Mouse (Mus musculus) thymus, postnatal 14 days (tissue): ENCODE measurements around the gene Mob2.

Source experiments
- DNase-seq: peaks from one replicate; pipeline ENCODE4 v3.0.0; 2021

The Mob2 gene

DNA sequence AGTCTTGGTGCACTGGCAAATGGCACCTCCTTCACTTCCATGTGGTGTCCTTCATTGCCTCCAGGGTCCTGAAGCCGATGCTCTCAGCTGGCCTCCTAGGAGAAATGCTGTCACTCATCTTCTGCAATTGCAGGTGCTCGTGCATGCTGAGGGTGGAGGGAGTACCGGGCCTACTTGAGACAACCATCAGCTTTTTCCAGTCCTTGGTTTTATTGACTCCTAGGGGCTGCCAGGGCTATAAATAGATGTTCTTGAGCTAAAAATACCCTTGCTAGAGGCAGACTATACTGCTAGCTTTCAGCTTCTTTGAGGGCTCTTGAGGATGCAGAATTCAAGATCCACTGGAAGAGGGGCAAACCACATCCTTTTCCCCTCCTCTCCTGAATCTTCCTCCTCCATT is 16.3 kb upstream of the Mob2 start:
- DNase-seq = no peak

- DNase-seq = no peak
These were observed 13.5 kb upstream of the Mob2 start for GRCm38 (mm10) chr7:142074146-142074886.

GRCm38 (mm10) chr7:142071717-142072116 is 10.9 kb upstream of the Mob2 start:
- no peak for DNase-seq

DNA sequence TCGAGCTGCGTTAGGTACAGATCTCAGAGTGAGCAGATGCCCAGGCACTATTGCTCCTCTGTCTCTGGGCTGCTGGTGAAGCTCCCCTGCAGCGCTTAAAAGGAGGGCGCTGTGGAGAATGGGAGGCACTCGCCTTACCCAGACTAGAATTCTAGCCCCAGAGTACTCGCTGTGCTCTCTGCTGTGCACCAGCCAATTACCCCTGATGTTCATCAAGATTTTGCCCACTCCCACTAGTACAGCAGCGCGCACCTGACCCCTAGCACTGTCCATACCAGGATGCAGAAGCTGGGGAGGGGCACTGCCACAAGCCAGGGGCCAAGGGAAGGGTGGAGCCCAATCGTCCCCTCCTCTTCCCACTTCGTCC is 10.3 kb upstream of the Mob2 start:
- DNase-seq = no peak

GRCm38 (mm10) chr7:142070458-142071211 is 9.8 kb upstream of the Mob2 start:
- DNase-seq = peak; percentile 68

DNA sequence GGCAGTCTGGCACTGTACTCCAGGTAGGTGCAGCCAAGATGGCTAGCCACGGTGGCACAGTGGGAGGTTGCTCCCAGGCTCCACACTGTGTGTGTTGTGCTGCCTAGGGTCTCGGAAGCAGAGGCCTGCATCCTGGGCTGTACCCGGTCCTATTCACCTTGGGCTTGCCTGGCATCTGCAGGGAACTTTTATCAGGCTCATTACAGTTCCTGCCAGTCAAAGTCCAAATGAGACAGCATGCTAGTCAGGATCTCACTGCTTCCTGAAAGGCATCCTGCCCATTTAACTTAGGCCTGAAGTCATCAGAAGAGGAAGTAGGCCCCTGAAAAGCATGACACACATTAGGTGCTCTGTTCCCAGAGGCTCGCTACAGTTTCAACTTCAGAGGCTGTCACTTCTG is 7.6 kb upstream of the Mob2 start:
- DNase-seq = no peak

GRCm38 (mm10) chr7:142060185-142060930 is 507 bp downstream of the Mob2 start:
- DNase-seq = peak; percentile 52

- DNase-seq = no peak
These were observed 1.8 kb downstream of the Mob2 start for GRCm38 (mm10) chr7:142059024-142059423.

DNA sequence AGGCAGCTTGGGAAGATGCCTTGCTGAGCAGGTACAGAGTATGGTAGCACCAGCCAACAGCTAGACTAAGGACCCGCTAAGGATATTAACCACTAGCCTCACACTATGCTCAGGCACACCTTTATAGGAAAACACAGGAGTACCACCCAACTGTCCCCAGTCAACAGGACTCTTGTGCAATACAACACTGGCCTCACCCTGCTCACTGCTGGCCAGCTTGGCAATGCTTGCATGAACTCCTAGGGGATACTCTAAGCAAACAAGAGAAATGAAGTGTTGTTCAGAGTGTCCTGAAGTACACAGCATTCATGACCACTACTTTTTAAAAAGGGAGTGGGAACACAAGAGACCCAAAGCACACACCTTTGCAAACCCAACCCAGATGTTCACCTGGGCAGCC is 3.7 kb downstream of the Mob2 start:
- no peak for DNase-seq

GRCm38 (mm10) chr7:142056601-142057061 is 4.2 kb downstream of the Mob2 start:
- peak; percentile 18 for DNase-seq

GRCm38 (mm10) chr7:142055431-142055830 is 5.4 kb downstream of the Mob2 start:
- DNase-seq = no peak

DNA sequence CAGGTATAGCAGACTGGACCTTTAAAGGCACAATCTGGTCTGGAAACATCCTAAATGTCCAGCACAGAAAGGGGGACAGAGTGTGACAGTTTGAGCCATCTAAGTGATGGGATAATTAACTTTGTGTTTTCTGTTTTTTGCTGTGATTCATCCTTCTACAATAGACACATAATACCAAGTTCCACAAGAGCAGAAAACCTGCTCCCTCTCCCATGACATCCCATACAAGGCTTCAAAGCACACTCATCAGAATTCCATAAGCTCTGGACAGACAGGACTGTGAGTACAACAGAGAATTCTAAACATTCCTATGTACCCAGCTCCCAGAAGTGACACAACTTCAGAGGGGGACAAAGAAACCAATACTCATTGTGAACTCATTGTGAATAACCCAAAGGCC is 10.3 kb downstream of the Mob2 start:
- no peak for DNase-seq

GRCm38 (mm10) chr7:142045932-142046331 is 14.9 kb downstream of the Mob2 start:
- no peak for DNase-seq

GRCm38 (mm10) chr7:142045344-142045743 is 15.5 kb downstream of the Mob2 start:
- no peak for DNase-seq

DNA sequence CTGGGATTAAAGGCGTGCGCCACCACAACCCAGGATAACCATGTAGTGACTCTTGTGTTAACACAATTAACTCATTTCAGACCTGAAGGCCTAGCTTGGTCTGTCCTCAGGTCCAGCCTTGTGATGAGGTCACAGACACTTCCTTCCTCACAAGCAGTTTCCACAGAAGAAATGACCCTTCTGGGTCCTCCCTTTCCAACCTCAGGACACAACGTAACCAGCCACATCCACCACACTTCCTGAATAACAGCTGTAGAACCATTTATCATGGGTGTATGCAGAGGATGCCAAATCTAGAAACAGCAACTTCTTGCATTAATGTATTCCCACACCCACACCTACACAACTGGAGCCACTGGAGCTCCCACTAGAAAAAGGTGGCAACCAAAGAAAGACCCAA is 20.1 kb downstream of the Mob2 start:
- DNase-seq = no peak

DNA sequence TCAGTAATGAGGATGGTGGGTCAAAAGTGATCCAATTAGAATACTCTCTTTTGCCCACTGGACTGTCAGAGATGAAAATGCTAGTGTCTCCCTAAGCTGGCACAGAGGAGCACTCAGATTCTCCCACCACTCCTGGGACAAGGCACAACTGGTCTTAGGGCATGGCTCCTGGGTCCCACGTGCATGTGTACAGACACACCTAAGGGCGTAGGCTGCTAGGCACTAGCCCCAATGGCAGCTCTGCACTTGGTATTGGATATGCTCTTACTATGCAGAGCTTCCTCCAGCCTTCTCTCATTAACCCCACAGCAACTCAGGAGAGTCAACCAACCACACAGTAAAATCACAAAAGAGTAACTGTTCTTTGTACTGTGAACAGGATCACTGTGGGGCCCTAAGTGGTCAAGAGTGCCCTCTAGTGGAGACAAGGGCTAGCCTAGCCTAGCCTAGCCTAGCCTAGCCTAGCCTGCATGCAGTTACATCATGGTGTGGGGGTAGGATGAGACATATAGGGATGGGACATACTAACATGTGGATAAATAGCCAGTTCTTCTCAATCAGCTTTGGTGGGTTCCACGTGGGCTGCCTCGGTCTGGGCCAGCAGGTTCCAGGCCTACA is 23.2 kb downstream of the Mob2 start:
- DNase-seq = peak; percentile 69

- DNase-seq = no peak
These were observed 25.6 kb downstream of the Mob2 start for GRCm38 (mm10) chr7:142035048-142035811.

DNA sequence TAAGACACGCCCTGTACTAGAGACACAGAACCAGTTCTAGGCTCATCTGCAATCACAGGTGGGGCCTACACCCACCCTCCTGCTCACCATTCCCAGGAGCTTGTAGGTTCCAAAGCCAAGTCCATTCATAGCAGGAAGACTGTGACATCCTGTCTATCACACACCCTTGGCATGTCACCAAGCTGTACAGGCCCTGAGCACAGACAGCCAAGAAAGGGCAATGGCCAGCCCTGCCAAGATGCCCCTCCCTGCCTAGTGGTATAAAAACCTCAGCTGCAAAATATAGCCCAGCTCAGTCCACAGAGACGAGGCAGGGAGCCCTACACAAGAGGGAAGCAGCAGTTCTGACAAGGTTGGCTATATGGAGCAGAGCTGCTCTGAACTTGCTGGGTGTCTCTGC is 26.7 kb downstream of the Mob2 start:
- DNase-seq = no peak

- DNase-seq = no peak
These were observed 30.8 kb downstream of the Mob2 start for GRCm38 (mm10) chr7:142030073-142030472.

DNA sequence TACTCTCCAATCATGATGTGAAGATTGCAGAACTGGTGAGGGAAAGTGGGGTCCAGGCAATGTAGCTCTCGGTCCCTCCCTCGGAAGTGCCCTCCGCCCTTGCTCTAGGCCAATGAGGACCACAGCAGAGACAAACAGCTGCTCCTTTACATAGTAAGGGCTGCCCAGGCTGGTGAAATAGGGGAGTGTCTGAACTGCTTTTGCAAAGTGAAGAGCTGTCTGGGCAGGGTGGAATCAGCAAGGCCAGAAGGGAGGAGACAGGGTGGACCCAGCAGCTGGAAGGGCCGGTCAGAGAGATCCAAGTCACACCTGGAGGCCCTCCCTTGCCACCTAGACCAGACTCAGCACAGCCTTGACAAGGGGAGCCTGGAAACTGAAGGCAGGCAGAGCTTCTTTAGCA is 34.9 kb downstream of the Mob2 start:
- DNase-seq = no peak

DNA sequence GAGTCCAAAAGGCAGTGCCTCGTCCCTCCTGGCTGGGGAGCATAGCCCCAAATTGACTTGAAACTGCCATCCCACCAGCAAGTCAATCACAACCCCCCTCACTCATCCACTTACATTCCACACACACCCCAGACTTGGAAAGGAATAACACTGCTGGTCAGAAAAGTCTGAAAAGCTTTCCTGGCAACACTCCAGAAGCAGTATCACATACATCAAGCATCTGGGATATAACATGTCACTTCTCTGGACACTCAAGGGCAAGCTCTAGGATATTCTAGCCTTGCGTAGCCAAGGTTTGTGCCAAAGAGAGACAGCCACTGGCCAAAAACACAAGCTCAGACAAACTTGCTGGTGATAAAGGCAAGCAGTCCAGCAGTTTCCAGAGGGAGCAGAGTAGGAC is 35.7 kb downstream of the Mob2 start:
- no peak for DNase-seq

DNA sequence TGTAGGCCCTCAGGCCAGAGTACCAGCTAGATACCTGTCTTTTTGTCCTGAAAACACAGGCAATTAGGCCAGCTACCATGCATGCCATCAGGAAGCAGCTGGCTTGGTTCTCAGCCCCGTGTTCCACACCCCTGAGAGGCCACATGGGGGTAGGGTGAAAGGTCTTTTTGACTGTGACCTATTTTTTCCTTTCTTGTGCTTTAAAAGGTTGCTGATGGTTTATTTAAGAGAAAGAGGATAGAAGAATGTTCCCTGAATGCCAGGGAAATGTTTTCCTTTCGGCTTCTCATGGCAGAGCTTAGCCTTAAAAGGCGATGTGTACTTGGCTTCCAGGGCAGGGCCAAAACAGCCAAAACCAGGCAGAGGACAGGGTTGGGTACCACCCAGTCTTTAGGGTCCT is 40.0 kb downstream of the Mob2 start:
- DNase-seq = no peak

GRCm38 (mm10) chr7:142019699-142020098 is 41.2 kb downstream of the Mob2 start:
- no peak for DNase-seq
